Mouse (Mus musculus) gastrocnemius, postnatal 14 days (tissue): ENCODE results near the gene Rhcg. TPM values are rescaled to one million over a fixed set of nuclear protein-coding genes. Genes with fewer than 3 reads are reported as not detected.
A peak's percentile ranks its signal among the peaks of the same experiment; 100 is the strongest.

Experiments used
- DNase-seq: peaks from one replicate; pipeline ENCODE4 v3.0.0; 2021; ENCODE audit warnings: mixed read lengths
- intact Hi-C: fragments of 180-260 bp; cut with DNase I; formaldehyde crosslinking; loops from one replicate; pipeline ENCODE4 v1.15.1; 2025; ENCODE audit warnings: low total_unique reads
- total RNA-seq, 2 experiments: library from RNA; stranded (reverse); gene quantifications; 2 replicates each; pipeline ENCODE4 v1.2.3; 2021

Gene Rhcg
- total RNA-seq, 2 experiments from 2014 or later = not detected

- intact Hi-C loops = no loop called here
- DNase-seq = no peak
Observed at GRCm38 (mm10) chr7:79607263-79607921, 10.1 kb downstream of the Rhcg start.

- intact Hi-C loops = no loop called here
- no peak for DNase-seq
Observed at GRCm38 (mm10) chr7:79606766-79607165, 10.7 kb downstream of the Rhcg start.

DNA sequence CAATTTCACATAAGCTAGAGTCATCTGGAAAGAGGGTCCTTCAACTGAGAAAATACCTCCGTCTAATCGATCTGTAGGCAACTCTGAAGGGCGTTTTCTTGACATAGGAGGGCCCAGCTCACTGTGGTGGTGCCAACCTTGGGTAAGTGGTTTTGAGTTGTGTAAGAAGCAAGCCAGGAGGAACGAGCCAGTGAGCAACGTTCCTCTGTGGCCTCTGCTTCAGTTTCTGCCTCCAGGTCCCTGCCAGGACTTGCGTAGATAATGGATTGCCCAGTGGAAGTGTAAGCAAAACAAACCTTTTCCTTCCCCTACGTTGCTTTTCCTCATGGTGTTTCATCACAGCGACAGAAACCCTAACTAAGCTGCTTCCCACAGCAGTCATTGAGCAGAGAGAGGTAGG lies 15.5 kb downstream of the Rhcg start:
- DNase-seq = no peak
- intact Hi-C loops = no loop called here

- intact Hi-C loops = no loop called here
- DNase-seq = no peak
Observed at GRCm38 (mm10) chr7:79600122-79600521, 17.3 kb downstream of the Rhcg start.

- intact Hi-C loops = no loop called here
Observed at GRCm38 (mm10) chr7:79594854-79595253, 22.6 kb downstream of the Rhcg start.

GRCm38 (mm10) chr7:79591812-79592731 lies 25.4 kb downstream of the Rhcg start:
- intact Hi-C loops = loop anchor here (2.0 kb wide), 2 partner anchors 45 to 95 kb away; no protein-coding TSS in a partner anchor
- no peak for DNase-seq

More at GRCm38 (mm10) chr7:79594854-79595253, 22.6 kb downstream of the Rhcg start:
- DNase-seq = peak; percentile 59

DNA sequence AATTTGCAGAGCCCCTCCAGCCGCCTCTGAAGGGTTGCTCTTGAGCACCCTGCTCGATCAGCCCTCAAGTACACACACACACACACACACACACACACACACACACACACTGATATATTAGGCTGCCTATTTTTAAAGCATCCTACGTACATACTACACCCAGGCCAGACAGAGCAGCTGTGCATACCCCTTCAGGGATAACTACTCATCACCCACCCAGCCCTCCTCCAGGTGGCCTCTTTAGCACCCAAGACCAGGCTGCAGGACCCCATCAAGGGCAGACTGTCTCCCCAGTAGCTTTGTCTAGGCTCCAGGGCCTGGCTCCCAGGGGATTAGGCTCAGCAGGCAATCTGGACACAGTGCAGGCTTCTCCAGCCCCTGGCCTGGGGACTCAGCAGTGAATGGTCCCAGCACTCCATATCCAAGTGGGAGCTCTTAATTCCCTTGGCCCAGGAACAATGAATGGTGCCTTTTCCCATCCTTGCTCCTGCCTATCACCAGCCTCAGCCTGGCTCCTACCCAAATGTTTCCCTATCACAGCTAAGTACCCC lies 26.8 kb downstream of the Rhcg start:
- DNase-seq = no peak
- intact Hi-C loops = loop anchor here (2.0 kb wide), 1 partner anchor 94 kb away; no protein-coding TSS in a partner anchor

GRCm38 (mm10) chr7:79589763-79590559 lies 27.5 kb downstream of the Rhcg start:
- no peak for DNase-seq
- intact Hi-C loops = loop anchor here (2.0 kb wide), 1 partner anchor 93 kb away; no protein-coding TSS in a partner anchor

- intact Hi-C loops = no loop called here
- DNase-seq = no peak
Observed at GRCm38 (mm10) chr7:79588284-79588683, 29.2 kb downstream of the Rhcg start.

GRCm38 (mm10) chr7:79578851-79579241 lies 38.6 kb downstream of the Rhcg start:
- no peak for DNase-seq
- intact Hi-C loops = no loop called here

GRCm38 (mm10) chr7:79577931-79578850 lies 39.3 kb downstream of the Rhcg start:
- intact Hi-C loops = no loop called here
- no peak for DNase-seq

GRCm38 (mm10) chr7:79577096-79577874 lies 40.2 kb downstream of the Rhcg start:
- intact Hi-C loops = no loop called here
- no peak for DNase-seq

GRCm38 (mm10) chr7:79576659-79577058 lies 40.8 kb downstream of the Rhcg start:
- intact Hi-C loops = no loop called here
- DNase-seq = peak; percentile 35

- intact Hi-C loops = no loop called here
- DNase-seq = no peak
Observed at GRCm38 (mm10) chr7:79572191-79572818, 45.2 kb downstream of the Rhcg start.

- intact Hi-C loops = no loop called here
- DNase-seq = no peak
Observed at GRCm38 (mm10) chr7:79568937-79569535, 48.4 kb downstream of the Rhcg start.

- no peak for DNase-seq
- intact Hi-C loops = no loop called here
Observed at GRCm38 (mm10) chr7:79568212-79568611, 49.2 kb downstream of the Rhcg start.

GRCm38 (mm10) chr7:79563675-79564074 lies 53.8 kb downstream of the Rhcg start:
- no peak for DNase-seq
- intact Hi-C loops = no loop called here
